Mouse (Mus musculus) brain, embryonic 14.5 days (tissue): ENCODE results near the gene Zbtb9.

Source experiments
- CTCF ChIP-seq: fragments of 200-500 bp; IDR thresholded peaks from 2 replicates; pipeline ENCODE4 v1.5.1; 2012; ENCODE audit warnings: inconsistent platforms, mild to moderate bottlenecking, moderate library complexity, borderline replicate concordance; ENCODE audit not compliant: insufficient read depth, insufficient read length; ENCODE audit errors: extremely low read depth
- POLR2A ChIP-seq: fragments of 200-500 bp; IDR thresholded peaks from 2 replicates; pipeline ENCODE4 v1.6.1; 2012; ENCODE audit warnings: mild to moderate bottlenecking, inconsistent platforms, borderline replicate concordance; ENCODE audit not compliant: poor library complexity, insufficient read depth, insufficient read length, severe bottlenecking; ENCODE audit errors: extremely low read depth

GRCm38 (mm10) chr17:27025326-27025902, 52.4 kb downstream of the Zbtb9 start:
- TF ChIP-seq CTCF (no peak), POLR2A (no peak)
